Mouse (Mus musculus) kidney, embryonic 16.5 days (tissue): ENCODE results near the gene Erc1. TPM values are rescaled to one million over a fixed set of nuclear protein-coding genes. Genes with fewer than 3 reads are reported as not detected.

ENCODE experiments used
- ATAC-seq: fragments of 200-750 bp; cut with Nextera tagmentation; 2 replicates; pipeline ENCODE4 v1.8.0; 2017; ENCODE audit warnings: moderate TSS enrichment; ENCODE audit not compliant: low FRiP score, low TSS enrichment
- H3K27ac ChIP-seq: fragments of 300-500 bp; sonication (generic); 2 replicates; pipeline ENCODE4 v1.5.1; 2014; ENCODE audit warnings: low read length
- H3K27me3 ChIP-seq: fragments of 300-500 bp; sonication (generic); 2 replicates; pipeline ENCODE4 v1.6.1; 2014; ENCODE audit warnings: low read length, control low read depth, mixed read lengths; ENCODE audit not compliant: insufficient read depth
- H3K36me3 ChIP-seq: fragments of 300-500 bp; sonication (generic); 2 replicates; pipeline ENCODE4 v1.6.1; 2014; ENCODE audit warnings: low read length, control low read depth, mixed read lengths; ENCODE audit not compliant: insufficient read depth
- H3K4me1 ChIP-seq: fragments of 300-500 bp; sonication (generic); 2 replicates; pipeline ENCODE4 v1.6.1; 2014; ENCODE audit warnings: low read length, control low read depth, mixed read lengths; ENCODE audit not compliant: insufficient read depth
- H3K4me2 ChIP-seq: fragments of 300-500 bp; sonication (generic); replicated peaks from 2 replicates; pipeline ENCODE4 v1.6.1; 2014; ENCODE audit warnings: low read depth, low read length
- H3K4me3 ChIP-seq: fragments of 300-500 bp; sonication (generic); 2 replicates; pipeline ENCODE4 v1.5.1; 2014; ENCODE audit warnings: mild to moderate bottlenecking, low read length
- H3K9ac ChIP-seq: fragments of 300-500 bp; sonication (generic); replicated peaks from 2 replicates; pipeline ENCODE4 v1.6.1; 2014; ENCODE audit warnings: low read length
- H3K9me3 ChIP-seq: fragments of 300-500 bp; sonication (generic); 2 replicates; pipeline ENCODE4 v1.6.1; 2016; ENCODE audit warnings: low read length, control low read depth
- WGBS: fragments of 180-500 bp; shearing (Covaris S2); extraction: QIAGEN DNeasy Blood & Tissue Kit; methylation state at CpG from one replicate; pipeline ENCODE4 v1.1.7; 2014; 5-methylcytosine and 5-hydroxymethylcytosine counted together
- polyA plus RNA-seq: library from polyadenylated mRNA; unstranded; fragments of >200 nt; fragmentation: Nextera tagmentation; extraction: Ambion mirVana; gene quantifications from 2 replicates; pipeline ENCODE4 v1.2.1, GENCODE M21; 2015

Erc1 gene
- polyA plus RNA-seq, 1 experiment from 2014 or later: 15.0 TPM

- H3K4me1 ChIP-seq: peaks cover 6% of the 10 kb centered on the region; the same call in 1 of the 2 replicates
- H3K4me2 ChIP-seq: no peak overlapping the region
- no peaks in the 10 kb centered on the region for H3K9me3 ChIP-seq
- H3K27ac ChIP-seq: no peak overlapping the region
- no peak overlapping the region for H3K9ac ChIP-seq
- no peak overlapping the region for H3K4me3 ChIP-seq
- 37% methylated on average over 14 of the region's 14 CpGs for WGBS
- H3K27me3 ChIP-seq: no peaks in the 10 kb centered on the region
- no peaks in the 10 kb centered on the region for H3K36me3 ChIP-seq
- ATAC-seq: peak; percentile 35; the same call in 1 of the 2 replicates
Measured at GRCm38 (mm10) chr6:119643880-119644460, 204.0 kb downstream of the Erc1 start.

GRCm38 (mm10) chr6:119643178-119643728 is 204.7 kb downstream of the Erc1 start:
- H3K9me3 ChIP-seq: no peaks in the 10 kb centered on the region
- H3K4me3 ChIP-seq: no peak overlapping the region
- no peak overlapping the region for H3K27ac ChIP-seq
- no peaks in the 10 kb centered on the region for H3K27me3 ChIP-seq
- no peak overlapping the region for H3K9ac ChIP-seq
- H3K4me2 ChIP-seq: no peak overlapping the region
- ATAC-seq: no peak
- WGBS: 86% methylated on average over 7 of the region's 7 CpGs
- no peaks in the 10 kb centered on the region for H3K36me3 ChIP-seq
- peaks cover 6% of the 10 kb centered on the region; the same call in 1 of the 2 replicates for H3K4me1 ChIP-seq

- Histone ChIP-seq H3K36me3 (no peaks in the 10 kb centered on the region), H3K4me3 (no peak overlapping the region), H3K27ac (no peak overlapping the region), H3K9me3 (no peaks in the 10 kb centered on the region), H3K27me3 (no peaks in the 10 kb centered on the region), H3K4me1 (peaks cover 6% of the 10 kb centered on the region; the same call in 1 of the 2 replicates), H3K4me2 (no peak overlapping the region), H3K9ac (no peak overlapping the region)
- no peak for ATAC-seq
- 76% methylated on average over 2 of the region's 2 CpGs for WGBS
Measured at GRCm38 (mm10) chr6:119642718-119643117, 205.2 kb downstream of the Erc1 start.

- WGBS: 28% methylated on average over 2 of the region's 2 CpGs
- Histone ChIP-seq H3K4me1 (0 out of 2 replicates have a peak, but pooled peaks cover 4% of the 10 kb centered on the region), H3K36me3 (no peaks in the 10 kb centered on the region), H3K27ac (no peak overlapping the region), H3K9ac (no peak overlapping the region), H3K27me3 (no peaks in the 10 kb centered on the region), H3K9me3 (no peaks in the 10 kb centered on the region), H3K4me3 (no peak overlapping the region), H3K4me2 (no peak overlapping the region)
- ATAC-seq: no peak
Measured at GRCm38 (mm10) chr6:119635629-119636028, 212.3 kb downstream of the Erc1 start.

GRCm38 (mm10) chr6:119630622-119631021 is 217.3 kb downstream of the Erc1 start:
- Histone ChIP-seq H3K4me3 (no peak overlapping the region), H3K9me3 (no peaks in the 10 kb centered on the region), H3K36me3 (peaks cover 11% of the 10 kb centered on the region), H3K4me2 (no peak overlapping the region), H3K4me1 (0 out of 2 replicates have a peak, but pooled peaks cover 2% of the 10 kb centered on the region), H3K27ac (no peak overlapping the region), H3K9ac (no peak overlapping the region), H3K27me3 (no peaks in the 10 kb centered on the region)
- ATAC-seq: no peak
- WGBS: 79% methylated on average over 3 of the region's 3 CpGs

- no peak overlapping the region for H3K9ac ChIP-seq
- no peaks in the 10 kb centered on the region for H3K9me3 ChIP-seq
- no peak overlapping the region for H3K4me3 ChIP-seq
- H3K27me3 ChIP-seq: no peaks in the 10 kb centered on the region
- H3K36me3 ChIP-seq: no peaks in the 10 kb centered on the region
- no peak overlapping the region for H3K4me2 ChIP-seq
- no peak overlapping the region for H3K27ac ChIP-seq
- ATAC-seq: no peak
- 61% methylated on average over 2 of the region's 2 CpGs for WGBS
- H3K4me1 ChIP-seq: no peaks in the 10 kb centered on the region
Measured at GRCm38 (mm10) chr6:119601379-119601778, 246.6 kb downstream of the Erc1 start.

GRCm38 (mm10) chr6:119595440-119595839 is 252.5 kb downstream of the Erc1 start:
- no peak overlapping the region for H3K4me3 ChIP-seq
- no peaks in the 10 kb centered on the region for H3K4me1 ChIP-seq
- H3K9ac ChIP-seq: no peak overlapping the region
- 96% methylated on average over 4 of the region's 4 CpGs for WGBS
- no peak overlapping the region for H3K27ac ChIP-seq
- H3K4me2 ChIP-seq: no peak overlapping the region
- 0 out of 2 replicates have a peak, but pooled peaks cover 5% of the 10 kb centered on the region for H3K36me3 ChIP-seq
- no peaks in the 10 kb centered on the region for H3K9me3 ChIP-seq
- H3K27me3 ChIP-seq: no peaks in the 10 kb centered on the region
- no peak for ATAC-seq

GRCm38 (mm10) chr6:119590872-119591271 is 257.1 kb downstream of the Erc1 start:
- H3K4me2 ChIP-seq: no peak overlapping the region
- no peak for ATAC-seq
- H3K9me3 ChIP-seq: no peaks in the 10 kb centered on the region
- peaks cover 6% of the 10 kb centered on the region for H3K4me1 ChIP-seq
- no peak overlapping the region for H3K9ac ChIP-seq
- H3K36me3 ChIP-seq: 0 out of 2 replicates have a peak, but pooled peaks cover 5% of the 10 kb centered on the region
- no peaks in the 10 kb centered on the region for H3K27me3 ChIP-seq
- WGBS: 85% methylated on average over 2 of the region's 2 CpGs
- no peak overlapping the region for H3K27ac ChIP-seq
- no peak overlapping the region for H3K4me3 ChIP-seq

GRCm38 (mm10) chr6:119587897-119588296 is 260.1 kb downstream of the Erc1 start:
- ATAC-seq: no peak
- Histone ChIP-seq H3K36me3 (no peaks in the 10 kb centered on the region), H3K27ac (no peak overlapping the region), H3K9ac (no peak overlapping the region), H3K4me1 (peaks cover 28% of the 10 kb centered on the region), H3K4me2 (no peak overlapping the region), H3K4me3 (no peak overlapping the region), H3K27me3 (no peaks in the 10 kb centered on the region), H3K9me3 (no peaks in the 10 kb centered on the region)
- WGBS: 67% methylated on average over 2 of the region's 2 CpGs

GRCm38 (mm10) chr6:119587454-119587853 is 260.5 kb downstream of the Erc1 start:
- no peak overlapping the region for H3K9ac ChIP-seq
- ATAC-seq: no peak
- no peaks in the 10 kb centered on the region for H3K27me3 ChIP-seq
- H3K36me3 ChIP-seq: no peaks in the 10 kb centered on the region
- no peak overlapping the region for H3K4me3 ChIP-seq
- no peak overlapping the region for H3K4me2 ChIP-seq
- no peak overlapping the region for H3K27ac ChIP-seq
- peaks cover 28% of the 10 kb centered on the region for H3K4me1 ChIP-seq
- H3K9me3 ChIP-seq: no peaks in the 10 kb centered on the region
